Mouse (Mus musculus) induced T-regulatory cell, adult 2 months (primary cell): ENCODE measurements around the gene Lect2.
A peak's percentile ranks its signal among the peaks of the same experiment; 100 is the strongest.

Source experiments
- DNase-seq: peaks from one replicate; pipeline ENCODE4 v3.0.0-alpha.2; 2012; ENCODE audit warnings: low read depth

Lect2 gene

GRCm38 (mm10) chr13:56548401-56548800 is at the start of gene Lect2:
Gene Lect2 (minus strand): TSS chr13:56548502.
- no peak for DNase-seq

DNA sequence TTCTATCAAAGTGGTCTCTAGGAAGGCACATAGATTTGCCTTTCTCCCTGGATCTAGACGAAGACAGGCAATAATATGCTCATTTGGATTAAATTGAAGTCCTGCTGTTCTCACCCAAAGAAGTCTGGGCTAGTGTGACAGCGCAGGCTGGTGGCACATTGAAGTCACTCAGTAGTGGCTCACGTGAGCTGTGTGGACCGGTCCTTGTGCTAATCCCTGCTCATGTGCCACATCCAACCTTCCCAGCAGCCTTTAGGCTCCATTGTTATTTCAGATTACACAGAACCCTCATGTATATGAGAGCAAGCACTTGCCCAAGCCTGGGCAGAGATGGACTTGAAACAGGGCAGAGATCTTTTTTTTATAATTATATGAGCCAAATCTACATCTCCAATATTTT is 49.0 kb upstream of the Lect2 start:
- no peak for DNase-seq

GRCm38 (mm10) chr13:56595246-56595645 is 46.9 kb upstream of the Lect2 start:
- DNase-seq: no peak

DNA sequence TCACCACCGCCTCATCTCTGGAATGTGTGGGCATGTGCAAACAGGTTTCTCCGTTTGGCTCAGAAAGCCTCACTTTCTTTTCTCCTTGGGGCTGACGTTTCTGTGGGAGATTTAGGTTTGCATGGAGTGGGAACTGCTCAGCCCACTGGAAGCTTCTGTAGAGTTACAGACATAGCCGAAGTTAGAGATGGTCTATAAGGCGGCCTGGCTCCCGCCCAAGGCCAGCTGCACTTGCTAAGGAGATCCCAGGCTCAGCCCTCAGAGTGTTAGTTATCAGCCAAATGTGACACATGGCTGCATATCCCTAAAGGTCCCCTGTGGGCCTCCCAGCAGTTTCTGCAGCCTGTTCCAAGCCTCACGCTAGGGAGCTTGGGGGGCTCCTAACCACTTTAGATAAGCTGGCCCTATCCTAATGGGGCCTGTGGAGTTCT is 45.7 kb upstream of the Lect2 start:
- DNase-seq: no peak

GRCm38 (mm10) chr13:56593196-56593595 is 44.9 kb upstream of the Lect2 start:
- DNase-seq: no peak

- no peak for DNase-seq
These were observed 43.6 kb upstream of the Lect2 start for GRCm38 (mm10) chr13:56591939-56592338.

GRCm38 (mm10) chr13:56591191-56591590 is 42.9 kb upstream of the Lect2 start:
- no peak for DNase-seq

GRCm38 (mm10) chr13:56590202-56590601 is 41.9 kb upstream of the Lect2 start:
- no peak for DNase-seq

- no peak for DNase-seq
These were observed 40.3 kb upstream of the Lect2 start for GRCm38 (mm10) chr13:56588454-56589117.

- DNase-seq: no peak
These were observed 37.7 kb upstream of the Lect2 start for GRCm38 (mm10) chr13:56586046-56586445.

GRCm38 (mm10) chr13:56582720-56583119 is 34.4 kb upstream of the Lect2 start:
- no peak for DNase-seq

GRCm38 (mm10) chr13:56581961-56582434 is 33.7 kb upstream of the Lect2 start:
- no peak for DNase-seq

- DNase-seq: no peak
These were observed 33.2 kb upstream of the Lect2 start for GRCm38 (mm10) chr13:56581512-56581911.

- no peak for DNase-seq
These were observed 32.1 kb upstream of the Lect2 start for GRCm38 (mm10) chr13:56580450-56580849.

DNA sequence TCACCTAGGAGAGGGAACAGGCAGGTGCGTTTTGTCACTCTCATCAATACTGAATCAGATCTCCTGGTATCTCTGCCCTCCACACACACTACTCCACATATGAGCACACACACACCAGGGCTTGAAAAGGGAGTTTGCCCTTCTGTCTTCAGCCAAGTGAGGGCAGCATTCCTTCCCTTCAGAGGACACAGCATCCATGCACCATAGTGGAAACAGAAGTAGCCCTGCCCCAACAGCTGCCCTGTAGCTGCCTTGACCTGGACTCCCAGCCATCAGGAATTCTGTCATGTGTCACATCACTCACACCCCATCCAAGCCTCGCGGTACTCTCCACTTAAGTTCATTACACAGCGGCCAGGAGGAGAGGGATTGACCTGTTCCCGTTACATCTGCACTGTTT is 29.8 kb upstream of the Lect2 start:
- DNase-seq: no peak

DNA sequence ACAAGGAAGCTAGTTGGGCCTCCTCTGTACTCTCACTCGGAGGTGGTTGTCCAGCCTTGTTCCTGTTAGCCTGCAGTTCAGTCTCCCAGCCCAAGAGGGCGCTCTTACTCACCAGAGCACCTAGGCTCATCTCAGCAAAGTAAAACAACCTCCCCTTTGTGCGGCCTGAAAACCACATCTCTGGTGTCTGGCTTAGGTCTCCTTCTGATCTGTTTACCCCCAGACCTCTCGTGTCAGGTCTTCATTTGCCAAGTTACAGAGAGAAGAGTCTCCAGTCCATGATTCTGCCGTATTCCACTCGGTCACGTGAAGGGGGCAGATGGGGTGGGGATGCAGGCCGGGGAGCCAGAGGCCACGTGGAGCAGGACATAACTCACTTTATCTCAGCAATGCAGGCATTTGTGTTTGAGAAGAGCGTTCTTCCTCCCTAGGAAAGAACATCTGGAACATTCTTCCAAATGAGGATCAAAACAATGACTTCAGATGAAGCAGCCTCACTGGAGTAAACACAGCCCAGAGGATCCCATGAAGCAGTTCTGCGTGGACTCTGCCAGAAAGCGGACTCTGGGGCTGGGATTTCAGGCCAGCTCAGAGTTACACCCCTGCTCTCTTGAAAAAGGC is 27.5 kb upstream of the Lect2 start:
- DNase-seq: peak; percentile 53

GRCm38 (mm10) chr13:56575074-56575473 is 26.8 kb upstream of the Lect2 start:
- no peak for DNase-seq

GRCm38 (mm10) chr13:56571645-56572044 is 23.3 kb upstream of the Lect2 start:
- no peak for DNase-seq

- no peak for DNase-seq
These were observed 18.0 kb upstream of the Lect2 start for GRCm38 (mm10) chr13:56566336-56566735.

DNA sequence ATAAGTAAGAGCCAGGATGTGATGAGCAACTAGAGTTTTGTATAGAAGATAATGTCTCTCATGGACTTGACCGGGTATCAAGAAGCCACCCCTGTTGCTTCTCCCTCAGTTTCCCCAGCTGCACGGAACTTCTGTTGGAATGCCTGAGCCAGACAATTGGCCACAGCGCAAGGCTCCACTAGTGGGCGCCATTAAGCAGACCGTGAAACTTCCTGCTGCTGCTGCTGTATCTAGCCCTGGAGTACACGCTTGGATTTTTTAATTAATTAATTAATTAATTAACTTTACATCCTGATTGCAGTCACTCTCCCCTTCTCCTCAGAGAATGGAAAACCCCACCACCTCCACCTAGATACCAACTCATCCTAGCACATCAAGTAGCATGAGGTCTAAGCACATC is 14.8 kb upstream of the Lect2 start:
- peak; percentile 9 for DNase-seq

DNA sequence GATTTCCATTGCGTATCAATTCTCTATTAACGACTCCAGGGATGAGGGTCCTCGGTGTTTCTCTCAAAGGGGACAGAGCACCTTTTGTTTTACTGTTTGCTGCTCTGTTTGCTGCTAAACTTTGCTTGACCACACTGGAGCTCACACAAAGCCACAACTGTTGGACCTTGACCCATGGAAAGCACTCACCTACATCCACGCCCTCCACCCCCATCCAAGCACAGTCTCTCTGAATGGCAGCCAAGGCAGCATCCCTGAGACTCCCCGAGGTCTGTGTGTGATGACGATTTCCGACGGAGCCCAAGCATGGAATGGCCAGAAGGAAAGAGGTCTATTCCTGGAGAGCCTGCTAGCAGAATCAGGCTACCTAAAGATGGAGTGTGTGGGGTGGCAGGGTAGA is 12.8 kb upstream of the Lect2 start:
- DNase-seq: no peak

- no peak for DNase-seq
These were observed 11.6 kb upstream of the Lect2 start for GRCm38 (mm10) chr13:56559841-56560370.

DNA sequence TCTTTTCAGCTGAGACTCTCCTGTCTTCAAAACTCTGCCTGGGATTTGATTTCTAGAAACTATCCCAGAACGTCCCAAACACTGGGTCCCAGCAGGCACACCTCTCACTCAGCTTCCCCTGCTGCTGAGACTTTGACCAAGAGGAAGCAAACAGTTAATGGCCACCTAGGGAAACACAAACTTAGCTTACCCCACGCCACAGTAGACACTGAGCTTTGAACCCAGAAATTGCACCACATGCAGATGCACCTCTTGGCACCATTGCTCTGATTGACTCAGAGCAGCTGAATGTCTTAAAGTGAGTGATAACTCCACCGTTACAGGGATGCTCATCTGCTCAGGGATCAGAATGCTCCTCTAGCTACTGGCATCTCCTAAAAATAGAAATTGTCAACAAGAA is 10.5 kb upstream of the Lect2 start:
- no peak for DNase-seq

GRCm38 (mm10) chr13:56556701-56557100 is 8.4 kb upstream of the Lect2 start:
- DNase-seq: no peak
